ENCODE assay signal across 8 mouse cellular contexts in genomic region chr3:105452556-105453213, GRCm38 (mm10). TPM values are rescaled to one million over a fixed set of nuclear protein-coding genes. Genes with fewer than 3 reads are reported as not detected.
A peak's percentile ranks its signal among the peaks of the same experiment; 100 is the strongest.
DNase-seq lines count a peak whose midpoint lies in the region; ATAC-seq lines count a peak whose summit lies in the region.

No protein-coding gene starts in this region.

- under 1% methylated on average over 57 of the region's 60 CpGs for WGBS in heart, embryonic 10.5 days
- 1% methylated on average over 59 of the region's 60 CpGs for WGBS in kidney, embryonic 15.5 days
- WGBS in liver, embryonic 16.5 days (ENCODE audit: insufficient replicate concordance): under 1% methylated on average over 57 of the region's 60 CpGs

- H3K27me3 ChIP-seq in megakaryocyte, embryonic 14.5 days (replicated peaks): peaks cover 90% of the 10 kb centered on the region
- H3K27me3 ChIP-seq in heart, embryonic 10.5 days (ENCODE audit: insufficient read depth, poor library complexity, severe bottlenecking): peaks cover 88% of the 10 kb centered on the region
- H3K27me3 ChIP-seq in kidney, embryonic 15.5 days: peaks cover 77% of the 10 kb centered on the region
- peaks cover 63% of the 10 kb centered on the region for H3K27me3 ChIP-seq in liver, embryonic 16.5 days (ENCODE audit: control insufficient read depth, insufficient read depth, low read depth, low read length)

- no peaks in the 10 kb centered on the region for H3K9me3 ChIP-seq in megakaryocyte, embryonic 14.5 days
- no peaks in the 10 kb centered on the region for H3K9me3 ChIP-seq in heart, embryonic 10.5 days
- no peaks in the 10 kb centered on the region for H3K9me3 ChIP-seq in kidney, embryonic 15.5 days (replicated peaks)
- H3K9me3 ChIP-seq in liver, embryonic 16.5 days (replicated peaks; ENCODE audit: control insufficient read depth, low read length): no peaks in the 10 kb centered on the region

- H3K4me1 ChIP-seq in megakaryocyte, embryonic 14.5 days: peaks cover 24% of the 10 kb centered on the region
- peaks cover 22% of the 10 kb centered on the region for H3K4me1 ChIP-seq in heart, embryonic 10.5 days
- peaks cover 31% of the 10 kb centered on the region for H3K4me1 ChIP-seq in kidney, embryonic 15.5 days
- no peaks in the 10 kb centered on the region; the same call in 1 of the 2 replicates for H3K4me1 ChIP-seq in liver, embryonic 16.5 days (ENCODE audit: control insufficient read depth, low read depth, low read length)

- no peaks in the 10 kb centered on the region for H3K36me3 ChIP-seq in megakaryocyte, embryonic 14.5 days (replicated peaks; ENCODE audit: low read length)
- no peaks in the 10 kb centered on the region for H3K36me3 ChIP-seq in heart, embryonic 10.5 days
- no peaks in the 10 kb centered on the region for H3K36me3 ChIP-seq in kidney, embryonic 15.5 days
- H3K36me3 ChIP-seq in liver, embryonic 16.5 days (ENCODE audit: control insufficient read depth, insufficient read depth): no peaks in the 10 kb centered on the region

- H3K9ac ChIP-seq in kidney, embryonic 15.5 days: peak overlapping the region; percentile 67
- H3K9ac ChIP-seq in liver, embryonic 16.5 days (ENCODE audit: low read depth, low read length): no peak overlapping the region

- H3K4me3 ChIP-seq in megakaryocyte, embryonic 14.5 days (replicated peaks): peak overlapping the region; percentile 83
- H3K4me3 ChIP-seq in heart, embryonic 10.5 days: peak overlapping the region; percentile 81
- peak overlapping the region; percentile 63 for H3K4me3 ChIP-seq in kidney, embryonic 15.5 days (replicated peaks)
- peak overlapping the region; percentile 42 for H3K4me3 ChIP-seq in liver, embryonic 16.5 days (ENCODE audit: low read depth, low read length)

- H3K4me2 ChIP-seq in kidney, embryonic 15.5 days: peak overlapping the region; percentile 100
- H3K4me2 ChIP-seq in liver, embryonic 16.5 days (ENCODE audit: low read depth, low read length): peak overlapping the region; percentile 62

- peak overlapping the region; percentile 85 for H3K27ac ChIP-seq in heart, embryonic 10.5 days
- H3K27ac ChIP-seq in kidney, embryonic 15.5 days: peak overlapping the region; percentile 27; the same call in 1 of the 2 replicates
- H3K27ac ChIP-seq in liver, embryonic 16.5 days (ENCODE audit: low read length): no peak overlapping the region

- ATAC-seq in megakaryocyte, adult 5-6 weeks (ENCODE audit: poor library complexity, severe bottlenecking): no peak
- ATAC-seq in kidney, embryonic 15.5 days (replicated peaks; ENCODE audit: low FRiP score): peak; percentile 61
- ATAC-seq in liver, embryonic 16.5 days (ENCODE audit: low read depth): no peak

- DNase-seq in cerebellum, postnatal 36 days: peak; percentile 49 to 59
- DNase-seq in heart, embryonic 10.5 days (ENCODE audit: low spot score): no peak
- peak; percentile 74 for DNase-seq in retina, postnatal 1 day
- no peak for DNase-seq in adipocyte (ENCODE audit: low spot score)

RNA-seq across cellular contexts. Expression of gene Kcnd3, which starts 0.6 kb away (rescaled TPM):
- polyA plus RNA-seq in megakaryocyte, embryonic 14.5 days (2012; ENCODE audit: insufficient read depth, low replicate concordance): not detected in 2 replicates
- total RNA-seq in megakaryocyte, adult 5-6 weeks (2015): not detected in 2 replicates
- not detected in 2 replicates for total RNA-seq in megakaryocyte, adult 5-6 weeks (2017)
- 0.47 and 0.58 TPM in 2 replicates for polyA plus RNA-seq in heart, embryonic 10.5 days (2016; fragmentation: Nextera tagmentation; extraction: Ambion mirVana)
- 2.3 and 2.4 TPM in 2 replicates for polyA plus RNA-seq in kidney, embryonic 15.5 days (2015; fragmentation: Nextera tagmentation; extraction: Ambion mirVana)
- polyA plus RNA-seq in liver, embryonic 16.5 days (2015; fragmentation: Nextera tagmentation; extraction: Ambion mirVana): 0.04 and 0.05 TPM in 2 replicates

Comparison
In these comparisons a context has a peak if more than half of its experiments do, and no peak if none do; other contexts are left out.
1. DNase-seq: peak in cerebellum, postnatal 36 days (2 of 2) and retina, postnatal 1 day (single experiment); none in heart, embryonic 10.5 days (single experiment) and adipocyte (single experiment).
2. Peak in every context shown above with its lines, with median percentiles within 50 percentile points of each other: H3K4me3 ChIP-seq.